Mouse (Mus musculus) Muller cell, postnatal 12 days (primary cell): ENCODE results near the gene Rgl2.

Source experiments
- DNase-seq: peaks from one replicate; pipeline ENCODE4 v3.0.0-alpha.2; 2015; ENCODE audit errors: inconsistent ontology term

Rgl2 gene

DNA sequence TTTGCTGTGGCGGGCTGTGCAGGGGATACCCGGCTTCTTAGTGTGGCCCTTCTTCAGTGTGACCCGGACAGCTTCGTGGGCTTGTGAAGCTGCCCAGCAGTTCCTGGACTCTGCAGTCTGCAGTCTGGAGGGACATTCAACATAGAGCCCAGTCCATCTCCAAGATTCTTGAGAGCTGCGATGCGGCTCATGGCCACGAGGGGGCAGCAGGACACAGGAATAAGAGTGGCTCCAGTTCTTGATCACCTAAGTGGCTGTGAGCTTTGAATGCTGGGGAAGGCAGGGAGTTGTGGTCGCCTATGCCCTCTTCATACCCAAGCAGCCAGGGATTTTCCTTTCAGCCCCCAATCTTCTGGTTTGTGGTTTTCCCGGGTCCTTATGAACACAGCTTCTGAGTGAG, 39.1 kb downstream of the Rgl2 start:
- peak; percentile 81 for DNase-seq

- DNase-seq: no peak
Measured at GRCm38 (mm10) chr17:33968927-33969326, 39.6 kb downstream of the Rgl2 start.

GRCm38 (mm10) chr17:33969394-33969793, 40.1 kb downstream of the Rgl2 start:
- DNase-seq: no peak

- peak; percentile 40 for DNase-seq
Measured at GRCm38 (mm10) chr17:33972691-33973090, 43.3 kb downstream of the Rgl2 start.

DNA sequence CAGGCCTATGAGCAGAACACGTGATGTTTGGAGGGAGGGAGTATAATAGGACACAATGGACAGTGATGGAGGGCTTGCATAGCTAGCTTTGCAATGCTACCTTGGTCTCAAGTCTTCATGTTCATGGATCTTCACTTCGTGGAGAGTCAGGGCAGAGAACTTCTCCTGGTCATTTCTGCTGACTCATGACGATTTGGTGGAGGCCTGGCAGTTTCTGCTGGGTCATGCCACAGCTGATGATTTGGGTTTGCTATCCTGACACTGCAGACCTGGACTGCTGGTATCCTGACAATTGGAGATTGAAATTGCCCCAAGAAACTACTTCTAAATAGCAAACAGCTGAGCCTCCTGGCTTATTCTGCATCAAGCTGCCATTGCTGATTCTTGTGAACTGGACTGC, 44.2 kb downstream of the Rgl2 start:
- DNase-seq: no peak

DNA sequence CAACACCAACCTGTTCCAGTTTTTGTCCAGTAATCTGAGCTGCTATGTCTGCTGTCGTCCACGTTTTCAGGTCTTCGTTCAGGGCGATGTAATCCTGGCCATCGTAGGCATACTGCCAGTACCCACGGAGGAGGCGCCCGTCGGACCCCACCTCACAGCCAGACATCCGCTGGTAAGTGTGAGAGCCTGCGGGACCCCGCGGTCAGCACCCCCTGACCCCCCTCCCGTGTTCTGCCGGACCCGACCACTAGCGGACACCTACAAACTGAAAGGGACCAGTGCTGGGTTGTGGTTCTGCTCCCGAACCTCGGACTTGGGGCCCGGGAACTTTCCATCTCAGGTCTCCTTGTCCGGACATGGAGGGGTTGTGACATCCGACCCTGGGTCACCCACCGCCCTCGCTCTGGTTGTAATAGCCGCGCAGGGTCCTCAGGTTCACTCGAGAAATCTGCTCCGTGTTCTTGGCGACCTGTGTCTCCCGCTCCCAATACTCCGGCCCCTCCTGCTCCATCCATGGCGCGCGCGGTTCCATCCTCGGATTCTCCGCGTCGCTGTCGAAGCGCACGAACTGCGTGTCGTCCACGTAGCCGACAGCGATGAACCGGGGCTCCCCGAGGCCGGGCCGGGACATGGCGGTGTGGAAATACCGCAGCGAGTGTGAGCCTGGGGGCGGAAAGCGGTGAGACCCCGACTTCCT, 48.7 kb downstream of the Rgl2 start:
- DNase-seq: peak; percentile 20

DNA sequence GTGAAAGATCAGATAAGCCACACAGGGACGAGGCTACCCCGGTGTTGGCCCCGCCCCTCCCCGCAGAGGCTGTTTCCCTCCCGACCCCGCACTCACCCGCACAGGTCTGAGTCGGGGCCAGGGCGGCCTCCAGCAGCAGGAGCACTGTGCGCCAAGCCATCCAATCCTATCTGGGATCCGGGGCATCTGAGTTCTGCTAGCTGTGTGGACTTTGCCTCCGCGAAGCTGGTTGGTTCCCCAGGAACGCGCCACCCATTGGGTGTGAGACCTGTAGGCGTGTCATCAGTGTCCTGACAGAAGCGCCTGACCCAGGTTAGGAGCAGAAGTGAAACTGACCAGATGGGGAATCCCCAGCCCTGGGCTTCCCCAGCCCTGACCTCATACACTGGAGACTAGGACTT, 49.3 kb downstream of the Rgl2 start:
- peak; percentile 78 for DNase-seq

- DNase-seq: no peak
Measured at GRCm38 (mm10) chr17:33979512-33980050, 50.2 kb downstream of the Rgl2 start.

DNA sequence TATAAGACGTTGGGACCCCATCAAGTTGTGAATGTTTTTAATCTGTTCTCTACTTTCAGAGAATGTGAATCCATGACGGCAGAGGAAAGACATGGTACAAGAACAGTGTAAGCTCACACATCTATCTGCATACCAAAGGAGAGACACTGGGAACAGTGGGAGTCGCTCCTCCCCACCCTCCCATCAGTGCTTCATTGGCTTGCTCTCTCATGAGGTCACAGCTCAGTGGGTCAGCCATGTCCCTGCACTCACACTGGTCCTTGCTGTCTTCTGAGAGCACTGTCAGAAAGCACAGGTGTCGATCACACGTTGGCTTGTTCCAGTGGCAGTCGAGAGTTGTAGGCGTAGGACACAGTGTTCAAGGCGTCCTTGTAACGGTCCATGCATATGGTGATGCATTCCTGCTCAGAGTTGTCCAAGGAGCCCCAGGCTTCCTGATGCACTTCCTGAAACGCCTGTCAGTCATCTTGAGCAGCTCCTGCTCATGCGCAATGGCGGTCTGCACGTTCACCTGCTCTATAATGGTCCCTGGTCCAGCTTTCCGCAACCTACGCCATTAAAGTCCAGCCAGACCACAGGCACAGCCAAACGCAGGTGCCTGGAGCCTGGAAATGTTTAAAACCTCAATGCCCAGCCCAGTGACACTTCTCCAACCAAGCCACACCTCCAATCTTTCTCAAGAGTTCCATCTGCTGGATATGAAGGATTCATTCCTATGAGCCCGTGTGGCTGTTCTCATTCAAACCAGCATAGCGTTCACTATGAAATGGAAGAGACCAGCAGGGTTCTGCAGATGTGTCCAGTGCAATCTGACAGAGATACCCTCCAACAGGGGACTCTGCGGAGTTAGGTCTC, 51.1 kb downstream of the Rgl2 start:
- DNase-seq: no peak

- DNase-seq: peak; percentile 97
Measured at GRCm38 (mm10) chr17:33981192-33981909, 52.0 kb downstream of the Rgl2 start.

- DNase-seq: peak; percentile 10
Measured at GRCm38 (mm10) chr17:33982136-33982535, 52.8 kb downstream of the Rgl2 start.
